Mouse (Mus musculus): ENCODE measurements at regions not wholly inside any gene's neighbourhood (a gene's known extent, or its start where the extent isn't known, plus 50 kb on each side); places are given as distances from the start of the nearest gene placed in this dataset.

- TF ChIP-seq CEBPB (IDR thresholded peaks at IDR 0.05; ENCODE audit: low read depth) (no peak), USF1 (IDR thresholded peaks at IDR 0.05; ENCODE audit: low read depth) (no peak), CTCF (IDR thresholded peaks at IDR 0.05; ENCODE audit: control insufficient read depth, insufficient read depth, insufficient read length) (no peak)
Observed at GRCm38 (mm10) chr16:8997250-8997649, 167.3 kb downstream of the 1810013L24Rik start.

Data from C2C12 (cell line).